Mouse (Mus musculus): ENCODE results near the gene Mycl.

Mycl gene

DNA sequence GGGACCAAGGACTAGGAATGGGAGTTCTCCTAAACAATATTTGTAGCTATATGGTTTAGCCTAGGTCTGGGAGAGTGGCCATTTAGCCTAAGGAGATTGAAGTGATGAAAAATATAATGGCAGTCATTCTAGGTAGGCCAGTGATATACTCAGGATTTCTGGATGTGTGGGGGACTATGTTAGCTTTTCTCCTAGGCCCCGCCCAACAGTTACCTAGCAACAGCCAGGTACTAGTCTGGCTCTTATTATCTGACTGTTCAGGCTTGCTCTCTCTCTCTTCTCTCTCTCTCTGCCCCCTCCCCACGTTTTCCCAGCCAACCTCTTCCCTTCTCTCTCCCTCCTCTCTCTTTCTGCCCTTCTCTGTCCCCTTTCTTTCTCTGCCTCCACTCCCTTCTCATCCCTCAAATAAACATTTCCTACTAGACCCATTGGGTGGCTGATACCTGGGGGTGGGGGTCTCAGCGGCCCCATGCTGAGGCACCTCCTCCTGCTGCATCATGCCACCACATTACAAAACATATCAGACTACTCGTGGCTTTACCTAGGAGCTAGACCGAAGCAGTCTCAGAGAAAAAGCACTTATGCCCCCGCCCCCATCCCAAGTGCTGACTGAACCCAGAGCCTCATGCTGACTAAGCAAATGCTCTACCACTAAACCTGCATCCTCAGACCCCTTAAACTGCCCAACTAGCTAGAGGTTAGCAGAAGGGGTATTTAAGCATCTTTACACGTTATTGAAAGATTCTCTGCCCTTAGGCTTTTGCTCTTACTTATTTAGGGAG is 19.2 kb downstream of the Mycl start:
- no peak for DNase-seq (ENCODE audit: low spot score in 2 of 2)

DNA sequence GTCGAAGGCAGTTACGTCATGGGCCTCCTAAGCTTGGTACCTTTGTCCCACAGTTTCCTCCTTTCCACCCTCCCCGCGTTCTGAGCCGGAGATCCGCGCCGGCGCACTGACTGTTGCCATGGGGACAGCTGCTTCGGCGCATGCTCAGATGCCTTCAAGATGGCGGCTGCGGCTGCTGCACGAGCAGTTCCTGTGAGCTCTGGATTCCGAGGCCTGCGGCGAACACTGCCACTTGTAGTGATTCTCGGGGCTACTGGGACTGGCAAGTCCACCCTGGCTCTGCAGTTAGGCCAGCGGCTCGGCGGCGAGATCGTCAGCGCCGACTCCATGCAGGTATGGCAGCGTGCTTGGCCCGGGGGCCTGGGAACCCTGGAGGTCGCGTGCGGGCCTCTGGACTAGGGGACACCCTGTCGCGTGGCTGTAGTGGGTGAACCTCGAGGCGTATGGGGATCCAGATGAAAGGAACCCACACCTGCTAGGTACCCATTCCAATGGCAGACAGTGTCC is 21.1 kb downstream of the Mycl start, which contains the start of gene Trit1:
Gene Trit1 (plus strand): TSS at position 147 of the 507 bp plus-strand sequence.
- DNase-seq (ENCODE audit: low spot score in 2 of 2) = peak; percentile 87 to 91

DNA sequence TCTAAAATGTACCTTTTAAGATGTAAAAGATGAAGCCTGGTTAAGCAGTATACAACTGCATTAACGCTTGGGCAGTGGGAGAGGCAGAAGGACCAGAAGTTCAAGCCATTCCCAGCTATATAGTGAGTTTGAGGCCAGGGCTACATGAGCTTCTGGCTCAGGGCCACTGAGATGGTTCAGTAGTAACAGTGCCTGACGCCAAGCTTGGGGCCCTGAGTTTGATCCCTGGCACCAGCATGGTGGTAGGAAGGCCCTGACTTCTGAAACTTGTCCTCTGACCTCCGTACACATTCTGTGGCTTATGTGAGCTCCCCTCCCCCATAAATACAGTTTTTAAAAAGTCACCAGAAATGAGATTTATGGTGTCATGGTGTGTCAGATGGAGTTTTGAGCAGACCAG is 26.1 kb downstream of the Mycl start:
- no peak for DNase-seq (ENCODE audit: low spot score in 2 of 2)

DNA sequence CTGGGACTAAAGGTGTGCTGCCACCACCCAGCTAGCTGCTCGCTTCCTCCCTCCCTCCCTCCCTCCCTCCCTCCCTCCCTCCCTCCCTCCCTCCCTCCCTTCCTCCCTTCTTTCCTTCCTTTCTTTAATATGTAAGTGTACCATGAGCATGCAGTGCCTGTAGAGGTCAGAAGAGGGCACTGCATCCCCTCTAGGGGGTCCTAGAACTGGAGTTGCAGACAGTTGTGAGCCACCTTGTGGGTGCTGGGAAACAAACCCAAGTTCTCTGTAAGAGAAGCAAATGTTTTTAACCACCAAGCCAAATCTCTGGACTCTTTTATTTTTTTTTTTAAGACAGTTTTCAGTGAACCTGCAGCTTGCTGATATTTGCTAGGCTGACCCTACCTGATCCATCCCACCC is 27.4 kb downstream of the Mycl start:
- no peak for DNase-seq (ENCODE audit: low spot score in 2 of 2)

DNA sequence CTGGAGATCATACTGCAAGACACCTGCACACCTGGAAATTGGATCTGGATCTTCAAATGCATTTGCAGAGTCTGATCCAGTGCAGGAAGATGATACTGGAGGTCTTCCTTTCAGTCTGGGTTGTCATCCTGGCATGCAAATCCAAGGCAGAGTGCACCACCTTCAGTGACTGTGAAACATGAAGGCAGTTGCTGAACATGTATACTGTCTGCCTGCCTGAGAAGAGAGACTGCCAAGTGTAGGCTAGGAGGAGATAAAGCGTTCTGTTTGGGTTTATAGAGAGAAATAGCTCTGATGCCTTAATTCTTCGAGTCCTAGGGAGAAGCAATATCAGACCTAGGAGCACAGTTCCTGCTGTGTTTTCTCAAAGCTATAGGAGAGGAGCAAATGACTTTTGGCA is 30.0 kb downstream of the Mycl start:
- DNase-seq (ENCODE audit: low spot score in 2 of 2) = no peak

DNA sequence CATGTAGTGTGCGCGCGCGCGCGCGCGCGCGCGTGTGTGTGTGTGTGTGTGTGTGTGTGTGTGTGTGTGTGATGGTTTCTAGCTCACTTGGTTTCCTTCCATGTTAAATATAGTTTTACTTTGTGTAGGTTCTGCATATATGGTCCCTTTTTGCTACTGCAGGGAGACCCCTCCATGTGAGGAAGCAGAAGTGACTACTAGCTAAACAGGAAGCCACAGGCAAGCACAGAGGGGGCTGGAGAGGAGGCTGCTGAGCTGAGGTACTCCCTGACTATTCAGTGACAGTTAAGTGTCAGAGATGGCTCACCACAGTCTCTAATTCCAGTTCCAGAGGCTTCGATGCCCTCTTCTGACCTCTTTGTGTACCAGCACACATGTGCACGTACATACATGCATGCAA is 30.7 kb downstream of the Mycl start:
- no peak for DNase-seq (ENCODE audit: low spot score in 2 of 2)

DNA sequence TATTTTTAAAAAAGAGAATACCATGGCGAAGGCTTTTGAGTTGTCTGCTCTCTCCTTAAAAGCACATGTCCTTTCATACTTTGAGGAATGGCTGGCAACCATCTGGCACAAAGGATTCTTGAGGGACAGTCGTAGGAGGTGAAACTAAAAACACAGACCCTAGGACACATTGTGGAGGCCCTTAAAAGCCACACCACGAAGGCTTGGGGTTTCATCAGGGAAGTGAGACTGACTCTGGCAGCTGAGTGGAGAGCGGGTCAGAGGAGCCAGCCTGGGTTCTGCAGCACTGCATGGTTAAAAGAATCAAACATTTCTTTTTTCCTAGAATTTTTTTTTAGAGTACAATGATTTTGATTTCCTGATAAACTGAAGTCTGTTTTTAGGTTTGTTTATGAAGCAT is 31.1 kb downstream of the Mycl start:
- DNase-seq (ENCODE audit: low spot score in 2 of 2) = no peak

DNA sequence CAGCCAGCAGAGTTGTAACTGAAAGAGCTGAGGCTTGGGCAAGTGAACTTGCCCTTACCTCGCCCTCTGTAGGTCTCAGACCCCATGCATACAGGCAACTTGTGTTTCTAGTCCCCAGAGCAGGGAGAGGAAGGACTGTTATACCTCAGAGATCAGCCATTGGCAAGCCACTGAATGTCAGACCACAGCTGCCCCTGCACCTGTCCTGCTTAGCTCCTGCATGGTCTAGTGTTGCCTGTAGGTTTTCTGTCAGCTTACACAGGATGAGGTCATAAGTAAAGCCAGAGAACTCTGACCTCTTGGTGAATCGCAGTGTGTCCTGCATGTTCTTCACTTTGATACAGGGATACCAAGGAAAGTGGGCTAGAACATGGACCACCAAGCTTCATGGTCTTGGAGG is 39.4 kb downstream of the Mycl start:
- DNase-seq (ENCODE audit: low spot score in 2 of 2) = no peak

DNA sequence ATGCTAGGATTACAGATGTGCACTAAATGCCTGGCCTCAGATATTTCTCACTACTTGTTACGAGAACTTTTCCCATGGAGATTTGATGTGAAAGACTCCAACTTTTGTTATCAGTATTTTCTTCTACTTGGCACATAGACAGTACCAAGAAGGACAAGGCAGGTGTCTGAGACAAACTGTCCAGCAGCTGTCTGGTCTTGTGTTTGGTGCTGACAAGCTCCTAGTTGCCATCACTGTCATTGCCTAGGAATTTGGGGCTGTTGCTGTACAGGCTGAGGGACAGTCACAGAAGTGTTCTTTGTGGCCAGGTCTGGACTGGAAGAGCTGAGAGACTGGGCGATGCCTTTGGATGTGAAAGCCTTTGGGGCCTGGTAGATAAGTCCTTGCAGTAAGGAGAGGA is 40.2 kb downstream of the Mycl start:
- no peak for DNase-seq (ENCODE audit: low spot score in 2 of 2)

DNA sequence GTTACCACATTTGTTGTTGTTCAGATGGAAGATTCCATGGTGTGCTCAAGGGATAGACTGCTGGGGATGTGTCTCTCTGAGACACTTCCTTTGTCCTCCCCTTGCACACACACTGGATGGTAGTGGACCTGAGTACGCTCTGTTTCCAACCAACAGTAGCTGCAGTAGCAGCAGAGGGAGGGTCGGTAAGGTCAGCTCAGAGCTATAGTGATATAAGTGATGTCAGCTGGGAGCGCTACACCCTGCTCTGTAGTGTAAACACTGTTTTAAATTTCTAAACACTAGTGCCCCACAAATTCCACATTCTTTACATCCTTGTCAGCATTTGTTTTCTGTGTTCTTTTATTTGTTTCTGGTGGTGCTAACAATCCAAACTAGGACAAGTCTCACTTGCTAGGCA is 41.3 kb downstream of the Mycl start:
- DNase-seq (ENCODE audit: low spot score in 2 of 2) = no peak

DNA sequence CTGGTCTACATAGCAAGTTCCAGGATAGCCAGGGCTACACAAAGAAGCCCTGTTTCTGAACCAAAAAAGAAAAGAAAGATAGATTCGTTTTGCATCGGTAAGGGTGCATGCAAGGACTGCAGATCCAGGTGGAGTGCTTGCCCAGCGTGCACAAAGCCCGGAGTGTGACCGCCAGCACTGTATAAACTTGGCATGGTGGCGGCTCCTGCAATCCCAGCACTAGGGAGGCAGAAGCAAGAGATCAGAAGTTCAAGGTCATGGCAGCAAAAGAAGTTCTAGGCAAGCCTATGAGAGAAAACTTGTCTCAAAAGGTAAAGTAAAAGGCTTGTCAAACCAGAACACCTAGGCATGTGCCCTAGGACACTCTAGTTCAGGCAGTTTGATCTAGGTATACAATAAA is 45.7 kb downstream of the Mycl start:
- DNase-seq (ENCODE audit: low spot score in 2 of 2) = no peak

DNA sequence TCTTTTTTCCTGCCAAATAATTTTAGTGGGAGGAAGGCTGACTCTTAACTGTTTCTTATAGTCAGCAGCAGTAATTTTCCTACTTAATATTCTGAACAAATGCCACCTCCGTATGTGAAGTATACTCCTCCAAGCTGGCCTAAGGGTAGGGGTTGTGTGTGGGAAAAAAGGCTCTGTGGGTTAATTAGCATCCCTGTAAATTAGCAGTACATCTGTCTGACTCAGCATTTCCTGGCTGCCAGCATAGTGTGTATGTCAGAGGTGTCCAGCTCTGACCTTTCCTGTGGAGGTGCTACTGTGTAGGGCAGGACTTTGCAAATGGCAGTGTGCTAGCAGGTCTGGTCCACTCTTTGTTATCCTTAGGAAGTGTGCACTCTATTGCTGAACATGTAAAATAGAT is 48.4 kb downstream of the Mycl start:
- DNase-seq (ENCODE audit: low spot score in 2 of 2) = no peak

DNA sequence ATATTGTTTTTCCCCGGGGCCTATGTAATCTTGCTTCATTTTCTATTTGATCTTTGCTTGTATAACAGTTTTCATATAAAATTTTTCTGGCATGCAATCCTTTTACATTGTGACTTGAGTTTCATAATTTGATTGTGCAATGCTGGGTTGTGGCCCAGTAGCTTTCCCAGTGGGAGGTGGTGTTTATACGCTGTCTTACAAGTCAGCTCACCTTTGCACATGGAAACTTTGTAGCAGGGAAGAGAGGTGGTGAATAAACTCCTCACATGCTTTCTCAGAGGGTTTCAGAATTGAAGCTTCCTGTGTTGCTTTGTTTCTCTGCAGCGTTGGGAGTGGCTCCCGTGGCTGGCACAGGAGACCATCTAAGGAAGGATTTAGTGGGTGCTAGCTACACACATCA is 49.4 kb downstream of the Mycl start:
- DNase-seq (ENCODE audit: low spot score in 2 of 2) = no peak

DNA sequence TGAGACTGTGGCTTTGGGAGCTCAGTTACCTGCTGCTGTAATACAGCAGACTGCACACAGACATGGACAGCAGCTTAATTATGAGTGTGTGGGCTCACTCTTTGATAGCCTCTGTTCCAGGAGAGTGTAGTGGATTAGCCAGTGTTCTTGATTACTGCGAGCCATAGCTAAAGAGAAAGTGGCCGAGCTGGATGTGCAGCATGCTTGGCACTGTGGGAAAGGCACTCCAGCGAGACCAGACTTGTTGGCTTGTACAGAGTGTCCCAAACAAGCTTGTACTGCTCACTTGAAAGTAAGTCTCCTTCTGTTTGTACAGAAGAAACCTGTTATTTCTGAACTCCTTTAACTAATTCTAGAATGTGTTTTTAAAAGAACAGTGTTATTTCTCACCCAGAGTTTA is 50.8 kb downstream of the Mycl start:
- no peak for DNase-seq (ENCODE audit: low spot score in 2 of 2)

DNA sequence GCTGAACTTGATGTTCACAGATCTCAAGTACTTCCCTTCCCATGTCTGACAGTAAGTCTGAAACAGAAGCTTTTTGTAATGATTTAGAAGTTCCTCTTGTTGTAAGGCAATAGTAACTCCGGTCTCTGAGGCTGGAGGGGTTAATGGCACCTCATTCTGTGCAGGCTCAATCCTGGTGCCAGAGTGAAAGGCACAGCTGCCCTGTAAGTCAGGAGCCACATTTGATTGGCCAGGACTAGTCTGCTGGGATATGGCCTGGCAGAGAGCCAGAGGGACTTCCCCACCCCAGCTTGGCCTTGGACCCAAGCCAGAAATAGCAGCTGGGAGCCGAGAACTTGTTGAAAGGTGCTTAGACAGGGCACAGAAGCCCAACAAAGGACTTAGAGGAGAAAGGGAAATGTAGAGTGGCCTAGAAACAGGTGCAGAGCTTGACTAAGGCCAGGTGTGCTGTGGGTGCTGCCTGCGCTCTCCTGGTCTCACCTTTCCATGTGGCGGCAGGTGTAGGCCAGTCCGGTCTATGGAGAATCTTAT is 55.3 kb downstream of the Mycl start:
- DNase-seq (ENCODE audit: low spot score in 2 of 2) = peak; percentile 74 to 92

Measured in cerebellum, postnatal 4 days (tissue).